Mouse (Mus musculus) retina, postnatal 7 days (tissue): Measurements from ENCODE around the gene Hist2h3c1.
"Not testable (repeated sequence)": the region's sequence is repeated elsewhere in the genome, so short reads cannot be mapped to it uniquely, and the experiment has no call there.

Source experiments
- DNase-seq: peaks from one replicate; pipeline ENCODE4 v3.0.0-alpha.2; 2012; ENCODE audit warnings: low read depth, low spot score

Gene Hist2h3c1

GRCm38 (mm10) chr3:96284457-96284856 lies 38.0 kb downstream of the Hist2h3c1 start:
- DNase-seq, result peak; percentile 16

GRCm38 (mm10) chr3:96287334-96287733 lies 40.8 kb downstream of the Hist2h3c1 start:
- not testable (repeated sequence) for DNase-seq

DNA sequence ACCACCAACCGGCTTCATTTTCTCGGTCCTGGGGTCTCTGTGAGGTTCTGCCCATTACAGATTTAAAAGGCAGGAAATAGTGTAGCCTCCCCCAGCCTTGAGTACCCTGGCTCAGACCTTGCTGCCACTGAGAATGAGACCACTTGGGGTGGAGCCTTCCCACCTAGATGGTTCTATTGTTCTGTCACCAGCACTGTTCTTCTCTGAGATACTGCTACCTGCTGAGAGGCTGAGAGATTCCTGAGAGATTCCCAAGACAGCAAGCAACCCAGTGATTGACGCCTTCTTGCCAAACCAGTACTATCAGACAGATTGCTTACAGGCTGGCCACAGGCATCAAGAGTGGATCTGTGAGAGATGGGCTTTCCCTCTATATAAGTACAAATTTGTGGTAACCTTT lies 42.7 kb downstream of the Hist2h3c1 start:
- no peak for DNase-seq

DNA sequence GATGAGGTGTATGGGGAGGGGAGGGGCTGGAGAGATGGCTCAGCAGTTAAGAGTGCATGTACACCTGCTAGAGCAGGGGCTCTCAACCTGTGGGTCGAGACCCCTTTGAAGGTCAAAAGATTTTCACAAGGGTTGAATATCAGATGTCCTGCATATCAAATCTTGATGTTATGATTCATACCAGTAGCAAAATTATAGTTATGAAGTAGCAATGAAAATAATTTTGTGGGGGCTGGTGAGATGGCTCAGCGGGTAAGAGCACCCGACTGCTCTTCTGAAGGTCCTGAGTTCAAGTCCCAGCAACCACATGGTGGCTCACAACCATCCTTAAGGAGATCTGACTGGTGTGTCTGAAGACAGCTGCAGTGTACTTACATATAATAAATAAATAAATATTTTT lies 44.2 kb downstream of the Hist2h3c1 start:
- not testable (repeated sequence) for DNase-seq

DNA sequence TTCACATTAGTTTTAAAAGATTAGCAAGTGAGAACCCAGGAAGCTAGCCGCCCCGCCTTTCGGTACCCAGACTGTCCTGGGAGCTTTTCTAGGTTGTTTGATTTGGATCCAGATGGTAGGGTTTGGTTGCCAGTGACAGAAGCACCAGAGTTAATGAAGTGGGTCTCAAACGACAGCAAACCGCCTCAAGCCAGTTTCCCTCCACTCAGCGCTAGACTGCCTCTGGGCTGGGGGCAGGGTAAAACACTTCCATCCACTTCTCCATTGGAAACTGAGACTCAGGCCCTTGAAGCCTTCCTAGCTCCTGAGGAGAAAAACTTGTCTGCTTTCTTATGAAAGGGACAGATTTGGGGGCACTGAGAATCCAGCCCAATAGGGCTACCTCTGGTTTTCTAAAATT lies 46.2 kb downstream of the Hist2h3c1 start:
- no peak for DNase-seq

- no peak for DNase-seq
Measured at GRCm38 (mm10) chr3:96293368-96293767, 46.9 kb downstream of the Hist2h3c1 start.

- DNase-seq, result no peak
Measured at GRCm38 (mm10) chr3:96293787-96294186, 47.3 kb downstream of the Hist2h3c1 start, which contains the start of gene Fcgr1. Fcgr1 (minus strand) TSS chr3:96293969.
